Mouse (Mus musculus) MEL-GATA-1-ER (cell line): ENCODE results near the gene Pth1r.
"Not testable (repeated sequence)": the region's sequence is repeated elsewhere in the genome, so short reads cannot be mapped to it uniquely, and the experiment has no call there.

Experiments used
- DNase-seq: peaks from one replicate; pipeline ENCODE4 v3.0.0-alpha.2; 2012; ENCODE audit warnings: low read depth; ENCODE audit errors: extremely low read depth

Pth1r gene

DNA sequence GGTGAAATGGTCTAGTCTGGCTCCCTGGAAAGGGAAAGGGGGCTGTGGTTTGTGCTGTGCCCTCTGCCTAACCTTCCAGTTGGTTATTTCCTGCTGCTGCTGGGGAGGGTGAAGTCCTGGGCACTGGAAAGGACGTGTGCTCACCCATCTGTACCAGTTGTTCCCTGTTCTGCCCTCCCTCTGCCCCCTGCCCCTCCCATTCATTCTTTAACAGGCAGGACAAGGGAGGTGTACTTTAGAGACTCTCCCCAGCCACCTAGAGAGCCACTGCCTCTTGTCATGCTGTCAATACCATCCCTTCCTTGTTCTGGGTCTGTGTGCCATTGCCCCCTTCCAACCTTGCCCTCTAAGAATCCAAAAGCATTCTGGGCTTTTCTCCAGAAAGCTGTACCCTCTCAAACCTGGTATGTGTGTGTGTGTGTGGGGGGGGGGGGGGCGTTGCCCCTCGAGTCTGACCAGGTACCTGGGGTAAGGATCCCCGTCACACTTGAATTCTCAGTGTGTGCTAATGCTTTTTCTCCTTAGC is 63.3 kb downstream of the Pth1r start:
- DNase-seq, result no peak

DNA sequence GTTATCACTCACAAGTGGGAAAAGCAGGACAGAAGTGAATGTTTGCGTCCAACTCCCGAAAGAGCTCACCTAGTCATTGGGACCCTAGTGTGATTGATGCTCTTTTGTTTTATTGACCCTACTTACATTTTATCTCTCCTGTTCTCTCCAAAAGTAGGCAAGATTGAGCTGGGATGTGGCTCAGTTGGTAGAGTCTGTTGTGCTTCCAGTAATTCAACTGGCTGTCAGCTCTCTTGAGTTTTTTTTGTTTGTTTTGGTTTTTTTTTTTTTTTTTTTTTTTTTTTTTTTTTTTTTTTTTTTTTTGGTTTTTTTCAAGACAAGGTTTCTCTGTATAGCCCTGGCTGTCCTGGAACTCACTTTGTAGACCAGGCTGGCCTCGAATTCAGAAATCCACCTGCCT is 64.2 kb downstream of the Pth1r start:
- not testable (repeated sequence) for DNase-seq

DNA sequence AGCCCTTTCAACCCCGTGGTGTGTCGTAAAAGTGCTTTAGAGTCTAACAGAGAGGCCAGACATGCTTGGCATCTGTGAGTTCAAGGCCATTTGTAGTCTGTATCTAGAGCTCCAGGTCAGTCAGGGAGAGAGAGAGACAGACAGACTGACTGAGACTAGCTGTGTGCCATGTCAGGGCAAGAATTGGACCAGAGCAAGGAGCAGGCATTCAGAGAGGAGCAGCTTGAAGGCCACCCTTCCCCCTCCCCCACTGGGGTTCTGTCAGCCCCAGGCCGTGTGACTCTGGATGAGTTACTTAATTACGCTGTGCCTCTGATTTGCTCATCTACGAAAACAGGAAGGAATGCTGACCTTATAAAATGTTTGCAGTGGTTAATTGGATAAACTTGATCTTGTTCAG is 64.7 kb downstream of the Pth1r start:
- DNase-seq, result no peak

DNA sequence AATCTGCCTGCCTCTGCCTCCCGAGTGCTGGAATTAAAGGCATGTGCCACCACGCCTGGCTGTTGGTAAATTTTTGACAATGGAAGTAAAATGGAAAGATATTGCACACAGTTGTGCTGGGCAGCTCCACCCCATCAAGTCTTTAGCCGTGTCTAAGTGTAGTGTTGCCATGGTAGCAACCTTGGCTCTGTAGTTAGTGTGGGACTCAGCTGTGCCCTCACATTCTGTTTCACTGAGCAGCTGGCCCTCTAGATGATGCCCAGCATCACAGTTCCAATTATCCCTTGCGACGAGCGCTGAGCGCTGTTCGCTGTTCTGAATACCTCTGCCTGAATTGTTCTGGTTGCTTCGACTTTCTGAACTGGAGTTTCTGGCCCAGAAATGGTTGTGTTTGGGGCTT is 65.1 kb downstream of the Pth1r start:
- DNase-seq, result no peak

DNA sequence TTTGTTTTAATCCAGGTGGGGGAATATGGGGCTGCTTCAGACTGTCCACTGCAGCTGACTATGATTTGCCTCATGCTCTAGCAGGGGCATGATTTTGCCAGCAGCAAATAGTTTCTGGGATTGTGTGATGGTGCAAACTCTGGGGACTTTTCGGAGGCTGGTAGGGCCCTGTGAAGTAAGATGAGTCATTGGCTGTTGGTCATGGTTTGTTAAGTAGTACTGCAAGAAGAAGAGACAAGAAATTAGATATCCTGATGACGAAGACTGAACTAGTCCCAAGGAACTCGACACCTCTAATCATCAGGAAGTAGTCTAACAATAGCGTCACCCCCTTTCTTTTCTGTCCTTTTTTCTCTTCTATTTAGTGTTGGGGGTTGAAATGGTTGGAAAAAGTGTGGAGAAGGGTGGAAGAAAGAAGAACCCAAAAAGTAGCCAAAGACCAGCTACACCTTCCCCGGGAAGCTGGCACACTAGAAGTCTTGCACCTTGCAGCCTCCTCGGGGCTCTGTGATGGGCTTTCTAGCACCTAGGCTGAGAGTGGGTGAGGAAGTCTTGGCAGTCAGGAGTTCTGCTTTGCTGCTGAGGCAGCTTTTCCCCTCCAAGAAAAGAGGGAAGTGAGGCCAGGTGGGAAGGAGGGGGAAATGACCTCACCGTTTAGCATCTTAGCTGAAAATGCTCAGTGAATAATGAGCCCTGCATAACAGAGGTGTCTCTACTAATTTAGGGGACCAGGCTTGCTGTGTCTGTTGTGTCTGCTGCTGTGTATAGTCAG is 66.0 kb downstream of the Pth1r start:
- DNase-seq, result no peak

DNA sequence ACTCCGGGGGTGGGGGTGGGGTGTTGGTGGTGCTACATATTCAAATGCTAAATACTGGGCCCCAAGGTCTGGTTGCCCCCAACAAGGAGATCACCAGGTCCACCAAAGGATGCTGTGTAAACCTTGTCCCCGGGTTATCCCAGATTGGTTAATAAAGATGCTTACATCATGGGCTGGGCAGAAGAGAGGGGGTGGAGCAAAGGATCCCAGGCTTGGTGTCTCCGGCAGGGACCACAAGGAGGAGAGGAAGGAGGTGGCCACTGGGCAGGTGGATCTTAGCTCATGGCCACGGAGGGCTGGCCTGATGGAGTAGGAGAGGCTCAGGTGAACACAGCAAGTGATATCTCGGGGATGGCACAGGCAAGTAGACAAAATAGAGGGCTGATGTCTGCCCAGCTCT is 68.1 kb downstream of the Pth1r start:
- DNase-seq, result no peak

DNA sequence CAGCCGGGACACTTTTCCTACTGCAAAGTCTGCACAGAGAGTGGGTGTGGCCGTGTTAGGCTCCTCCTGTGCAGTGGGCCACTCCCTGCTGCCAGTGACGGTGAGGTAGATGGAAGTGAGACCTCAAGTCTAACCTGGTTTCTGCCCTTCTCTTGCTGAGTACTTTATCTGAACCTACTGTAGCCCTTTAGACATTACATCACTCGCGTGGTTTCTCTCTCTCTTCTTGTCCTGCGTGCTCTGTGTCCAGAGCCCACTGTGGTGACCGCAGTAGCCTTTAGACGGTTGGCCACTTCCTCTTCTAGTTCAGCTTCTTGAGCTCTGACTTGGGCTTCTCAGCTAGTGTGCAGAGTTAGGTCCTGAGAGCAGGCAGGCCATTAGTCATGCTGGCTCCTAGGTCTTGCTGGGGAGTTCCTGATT is 70.4 kb downstream of the Pth1r start:
- DNase-seq, result no peak

DNA sequence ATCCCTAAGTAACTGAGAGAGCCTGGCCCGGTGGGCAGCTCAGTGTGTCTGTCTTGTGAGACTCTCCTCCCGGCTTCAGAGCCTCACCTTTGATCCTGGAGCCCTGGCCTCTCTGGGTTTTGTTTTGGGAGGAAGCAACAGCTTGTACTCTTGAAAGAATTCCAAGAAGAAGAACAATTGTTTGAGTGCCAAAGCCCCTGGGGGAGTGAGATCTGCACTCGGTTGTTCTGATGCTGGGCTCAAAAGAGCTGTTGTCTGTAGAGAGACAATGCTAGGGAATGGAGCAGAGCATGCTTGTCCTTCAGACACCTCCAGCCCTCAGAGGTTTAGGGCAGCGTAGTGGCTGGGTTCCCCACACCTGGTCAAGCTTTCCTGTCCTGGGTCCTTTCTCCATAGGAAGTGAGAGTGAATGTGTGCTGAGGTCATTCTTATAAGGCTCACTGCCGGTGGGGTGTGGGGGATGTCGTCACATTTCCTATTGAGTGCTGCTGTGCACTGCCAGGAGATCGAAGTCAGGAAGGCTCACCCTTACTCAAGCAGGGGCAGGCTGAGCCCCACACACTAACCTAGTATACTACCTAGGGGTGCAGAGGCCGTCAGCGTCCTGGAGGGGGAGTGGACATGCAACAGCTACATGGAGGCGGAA is 73.7 kb downstream of the Pth1r start:
- no peak for DNase-seq

DNA sequence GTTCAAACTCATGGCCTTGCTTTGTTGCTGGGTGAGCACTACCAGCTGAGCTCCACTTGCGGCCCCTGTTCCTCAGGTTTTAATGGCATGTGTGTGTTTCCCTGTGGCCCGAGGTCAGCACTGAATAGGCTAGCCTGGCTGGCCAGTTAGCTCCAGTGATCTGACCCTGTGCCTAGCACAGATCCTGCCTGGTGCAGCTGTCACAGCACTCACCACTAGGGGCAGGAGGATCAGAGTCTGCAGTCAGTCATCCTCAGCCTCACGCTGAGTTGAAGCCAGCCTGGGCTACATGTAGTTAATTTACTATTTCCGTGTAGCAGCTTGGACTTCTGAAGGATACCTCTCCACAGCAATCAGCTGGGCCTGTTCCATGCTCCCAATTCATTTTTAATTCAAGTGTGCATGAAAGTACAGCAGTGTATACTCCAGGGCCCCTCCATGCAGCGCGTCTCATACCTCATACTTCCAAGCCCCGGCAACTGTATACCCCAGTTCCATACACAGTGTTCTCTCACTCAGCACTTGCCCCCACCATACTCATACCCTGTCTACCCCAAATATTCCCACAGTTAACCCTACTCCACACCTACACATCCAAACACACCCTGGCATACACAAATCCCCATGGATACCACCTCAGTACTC is 74.4 kb downstream of the Pth1r start:
- DNase-seq, result no peak
